Mouse (Mus musculus) C2C12 (cell line): ENCODE measurements at regions not wholly inside any gene's neighbourhood (a gene's known extent, or its start where the extent isn't known, plus 50 kb on each side); places are given as distances from the start of the nearest gene placed in this dataset.

Source experiments
- H3K27me3 ChIP-seq: one replicate; pipeline ENCODE4 v1.6.1; 2011; ENCODE audit not compliant: control insufficient read depth, insufficient read depth, insufficient read length
- H3K36me3 ChIP-seq: one replicate; pipeline ENCODE4 v1.6.1; 2011; ENCODE audit not compliant: control insufficient read depth, insufficient read depth
- H3K4me3 ChIP-seq: one replicate; pipeline ENCODE4 v1.5.1; 2011; ENCODE audit warnings: mild to moderate bottlenecking, control low read depth; ENCODE audit not compliant: poor library complexity, insufficient read depth, severe bottlenecking
- H3K79me2 ChIP-seq: one replicate; pipeline ENCODE4 v1.6.1; 2011; ENCODE audit not compliant: control insufficient read depth, insufficient read depth
- H3K79me3 ChIP-seq: one replicate; pipeline ENCODE4 v1.6.1; 2011; ENCODE audit warnings: low read depth, control low read depth
- H3ac ChIP-seq: one replicate; pipeline ENCODE3; 2011; ENCODE audit warnings: low read depth; ENCODE audit not compliant: control insufficient read depth, insufficient read length
- CEBPB ChIP-seq: IDR thresholded peaks from one replicate; pipeline ENCODE4 v1.6.1; 2011; ENCODE audit warnings: low read depth, mild to moderate bottlenecking, control low read depth, moderate library complexity
- CTCF ChIP-seq: IDR thresholded peaks from one replicate; pipeline ENCODE4 v1.5.1; 2011; ENCODE audit not compliant: control insufficient read depth, insufficient read depth, insufficient read length
- FOSL1 ChIP-seq: IDR thresholded peaks from one replicate; pipeline ENCODE4 v1.8.0; 2011; ENCODE audit warnings: mild to moderate bottlenecking, low read length; ENCODE audit not compliant: poor library complexity, insufficient read depth, severe bottlenecking
- MAX ChIP-seq: IDR thresholded peaks from one replicate; pipeline ENCODE4 v1.6.1; 2011; ENCODE audit warnings: mild to moderate bottlenecking, control low read depth
- MYOD1 ChIP-seq: IDR thresholded peaks from one replicate; pipeline ENCODE4 v1.6.1; 2011; ENCODE audit warnings: low read depth; ENCODE audit not compliant: control insufficient read depth, insufficient read length
- MYOG ChIP-seq: IDR thresholded peaks from one replicate; pipeline ENCODE4 v1.6.1; 2011; ENCODE audit not compliant: control insufficient read depth, insufficient read length; ENCODE audit errors: extremely low read depth
- USF1 ChIP-seq: IDR thresholded peaks from one replicate; pipeline ENCODE4 v1.6.1; 2011; ENCODE audit warnings: low read depth, mild to moderate bottlenecking, control low read depth, moderate library complexity

- H3ac ChIP-seq, result no peak overlapping the region
- no peak overlapping the region for H3K4me3 ChIP-seq
- peaks cover 61% of the 10 kb centered on the region for H3K27me3 ChIP-seq
- no peaks in the 10 kb centered on the region for H3K36me3 ChIP-seq
- no peaks in the 10 kb centered on the region for H3K79me2 ChIP-seq
- no peaks in the 10 kb centered on the region for H3K79me3 ChIP-seq
- TF ChIP-seq MYOD1 (no peak), CTCF (no peak), FOSL1 (no peak), MYOG (no peak), USF1 (no peak), CEBPB (no peak), MAX (no peak)
Observed at GRCm38 (mm10) chr5:111922991-111923701, 189.4 kb downstream of the Gm26897 start.

DNA sequence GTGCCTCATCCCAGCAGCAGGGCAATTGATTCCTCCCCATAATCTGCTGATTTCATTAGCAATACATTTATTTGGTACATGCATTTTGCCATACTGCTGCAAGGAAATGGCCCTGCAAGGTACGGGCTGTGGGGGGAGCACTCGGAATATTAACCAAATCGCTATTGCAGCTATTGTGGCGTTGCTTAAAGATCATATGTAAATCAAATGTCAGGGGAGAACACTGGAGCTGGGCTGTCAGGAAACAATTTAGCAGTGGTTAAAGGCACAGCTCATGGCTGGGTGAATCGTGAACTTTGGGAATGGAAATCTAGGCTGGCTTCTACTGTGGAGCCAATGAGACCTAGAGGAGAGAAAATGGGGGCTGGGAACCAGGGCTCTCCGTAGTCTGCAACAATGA is 192.0 kb downstream of the Gm26897 start:
- no peaks in the 10 kb centered on the region for H3K36me3 ChIP-seq
- no peak overlapping the region for H3K4me3 ChIP-seq
- H3ac ChIP-seq, result no peak overlapping the region
- H3K79me3 ChIP-seq, result no peaks in the 10 kb centered on the region
- H3K79me2 ChIP-seq, result no peaks in the 10 kb centered on the region
- TF ChIP-seq MAX (no peak), MYOD1 (no peak), CTCF (no peak), MYOG (no peak), USF1 (no peak), FOSL1 (no peak), CEBPB (no peak)
- peaks cover 45% of the 10 kb centered on the region for H3K27me3 ChIP-seq

DNA sequence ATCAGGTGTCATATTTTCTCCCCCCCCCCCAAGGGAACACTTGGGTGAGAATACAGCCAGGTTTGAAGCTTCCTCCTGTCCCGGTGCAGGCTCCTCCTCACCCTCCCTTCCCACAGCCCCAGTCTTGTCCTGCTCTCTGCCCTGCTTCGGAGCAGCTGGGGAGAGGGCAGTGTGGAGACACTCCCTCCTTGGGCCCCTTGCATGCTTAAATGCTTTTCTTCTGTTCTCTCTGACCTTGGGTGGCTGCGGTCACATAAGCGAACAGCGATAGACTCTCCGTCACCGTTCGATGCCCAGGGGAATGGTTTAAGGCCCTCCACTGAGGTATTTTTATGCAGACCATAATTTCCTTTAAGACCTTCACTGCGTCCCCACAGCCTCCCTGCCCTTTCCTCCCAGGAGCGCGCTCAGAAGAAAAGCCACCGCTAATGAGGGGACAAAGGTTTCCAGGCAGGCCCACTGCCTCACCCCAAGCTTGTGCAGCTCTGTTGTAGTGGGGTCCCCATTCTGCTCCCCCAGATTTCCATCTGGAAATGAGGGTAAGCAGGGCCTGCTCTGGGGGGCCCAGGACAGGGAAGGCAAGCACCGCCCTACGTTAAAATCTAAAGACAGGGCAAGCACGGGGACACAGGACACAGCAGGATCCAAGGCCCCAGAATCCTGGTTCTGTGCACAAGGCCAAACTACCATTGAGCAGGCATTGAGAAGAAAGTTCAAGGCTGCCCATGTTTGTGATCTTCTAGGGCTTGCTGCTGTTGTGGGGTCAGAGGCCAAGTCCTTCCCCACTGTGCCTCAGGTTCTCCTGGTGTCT is 195.7 kb downstream of the Gm26897 start:
- TF ChIP-seq MAX (no peak), CEBPB (no peak), FOSL1 (no peak), MYOG (no peak), CTCF (no peak), MYOD1 (no peak), USF1 (no peak)
- H3K4me3 ChIP-seq, result no peak overlapping the region
- no peaks in the 10 kb centered on the region for H3K36me3 ChIP-seq
- peaks cover 31% of the 10 kb centered on the region for H3K27me3 ChIP-seq
- no peak overlapping the region for H3ac ChIP-seq
- no peaks in the 10 kb centered on the region for H3K79me3 ChIP-seq
- H3K79me2 ChIP-seq, result no peaks in the 10 kb centered on the region

DNA sequence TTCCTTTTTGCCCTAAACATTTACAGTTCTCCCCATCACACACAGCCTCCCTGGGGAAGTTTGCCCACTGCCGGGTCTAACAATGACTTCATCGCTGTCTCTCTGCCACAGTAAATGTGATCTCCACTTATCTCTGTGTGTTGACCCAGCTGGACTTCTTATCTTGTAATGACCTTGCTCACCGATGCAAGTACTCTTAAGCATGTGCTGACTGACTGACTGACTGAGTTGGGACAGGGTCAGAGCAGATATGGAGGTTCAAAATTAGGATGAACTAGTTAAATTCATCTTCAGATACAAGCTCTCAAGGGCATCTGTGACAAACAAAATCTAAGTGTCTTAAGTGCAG is 196.2 kb downstream of the Gm26897 start:
- Histone ChIP-seq H3K27me3 (peaks cover 33% of the 10 kb centered on the region), H3ac (no peak overlapping the region), H3K4me3 (no peak overlapping the region), H3K36me3 (no peaks in the 10 kb centered on the region), H3K79me2 (no peaks in the 10 kb centered on the region), H3K79me3 (no peaks in the 10 kb centered on the region)
- TF ChIP-seq MYOD1, result no peak
- no peak for TF ChIP-seq MAX
- TF ChIP-seq CTCF, result no peak
- TF ChIP-seq FOSL1, result no peak
- TF ChIP-seq MYOG, result no peak
- no peak for TF ChIP-seq USF1
- TF ChIP-seq CEBPB, result no peak

DNA sequence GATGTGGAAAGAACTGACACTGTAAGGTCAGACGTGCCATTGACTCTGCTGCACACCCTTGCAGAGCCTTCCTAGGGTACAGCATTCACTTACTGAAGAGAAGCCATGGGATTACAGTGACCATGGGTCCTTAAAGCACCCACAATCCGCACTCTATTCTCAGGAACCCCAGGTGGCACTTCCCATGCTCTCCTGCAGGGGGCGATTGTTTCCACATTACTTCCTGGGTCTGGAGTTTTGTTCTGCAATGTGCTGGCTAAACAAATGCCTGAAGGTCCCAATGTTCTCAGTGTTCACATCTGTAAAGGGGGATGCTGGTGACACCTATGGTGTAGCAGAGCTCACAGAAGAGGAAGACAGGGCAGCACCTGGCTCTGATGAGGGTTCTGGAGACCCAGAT is 198.0 kb downstream of the Gm26897 start:
- Histone ChIP-seq H3K79me2 (no peaks in the 10 kb centered on the region), H3K4me3 (no peak overlapping the region), H3K27me3 (peaks cover 35% of the 10 kb centered on the region), H3K36me3 (no peaks in the 10 kb centered on the region), H3ac (no peak overlapping the region), H3K79me3 (no peaks in the 10 kb centered on the region)
- no peak for TF ChIP-seq USF1
- no peak for TF ChIP-seq FOSL1
- TF ChIP-seq CTCF, result no peak
- TF ChIP-seq CEBPB, result no peak
- TF ChIP-seq MYOG, result no peak
- no peak for TF ChIP-seq MYOD1
- TF ChIP-seq MAX, result no peak
